Mouse (Mus musculus) kidney, postnatal 10 days (tissue): ENCODE results near the gene Lep.

Source experiments
- DNase-seq: peaks from one replicate; pipeline ENCODE4 v3.0.0; 2021; ENCODE audit warnings: mixed read lengths

Lep gene

DNA sequence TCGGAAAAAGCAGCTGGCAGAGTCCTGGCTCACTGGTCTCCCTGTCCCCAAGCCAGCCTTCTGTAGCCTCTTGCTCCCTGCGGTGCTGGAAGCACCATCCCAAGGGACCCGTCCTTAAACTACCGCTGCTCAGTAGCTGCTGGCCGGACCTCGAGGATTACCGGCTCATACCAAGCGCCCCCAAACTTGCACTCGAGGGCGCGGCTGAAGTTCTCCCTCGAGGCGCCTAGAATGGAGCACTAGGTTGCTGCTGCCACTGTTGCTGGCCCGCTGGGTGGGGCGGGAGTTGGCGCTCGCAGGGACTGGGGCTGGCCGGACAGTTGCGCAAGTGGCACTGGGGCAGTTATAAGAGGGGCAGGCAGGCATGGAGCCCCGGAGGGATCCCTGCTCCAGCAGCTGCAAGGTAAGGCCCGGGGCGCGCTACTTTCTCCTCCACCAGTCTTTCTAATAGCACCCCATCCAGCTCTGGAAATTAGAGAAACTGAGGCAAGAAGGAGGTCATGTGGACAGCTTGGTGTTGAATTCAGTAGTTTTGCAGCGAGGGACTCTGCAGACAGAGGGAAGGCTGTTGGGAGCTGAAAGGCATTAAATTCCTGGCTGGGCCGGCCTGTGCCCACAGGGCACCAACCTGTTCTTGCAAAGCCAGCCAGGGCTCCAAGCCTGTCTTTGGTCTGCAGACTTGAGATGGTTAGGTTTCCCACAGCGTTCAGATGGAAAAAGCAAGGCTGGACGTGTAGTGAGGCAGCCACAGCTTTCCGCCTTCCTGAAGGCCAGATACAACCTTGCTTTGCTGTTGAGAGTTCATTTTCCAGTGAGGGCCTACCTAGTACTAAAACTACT, at the start of gene Lep:
Gene Lep (plus strand): TSS at position 375 of the 840 bp plus-strand sequence.
- DNase-seq, result no peak

DNA sequence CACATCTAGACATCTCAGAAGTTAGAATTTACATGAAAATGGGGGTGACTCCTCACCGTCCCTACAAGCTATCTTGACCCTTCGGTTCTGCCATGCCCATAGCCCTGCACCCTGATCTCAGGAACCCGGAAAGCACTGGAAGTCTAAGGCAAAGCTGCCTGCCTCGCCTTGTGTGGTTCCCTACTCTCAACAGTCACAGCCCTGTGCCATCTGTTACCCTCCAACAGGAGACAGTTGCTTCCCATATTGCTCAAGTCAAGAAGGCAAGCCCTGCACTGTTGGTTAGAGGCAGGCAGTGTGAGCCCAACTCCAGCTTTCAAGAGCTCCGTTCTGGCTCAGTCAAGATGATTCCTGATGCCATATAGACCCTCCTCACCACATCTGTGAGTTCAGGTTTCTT, 48.4 kb upstream of the Lep start:
- no peak for DNase-seq

DNA sequence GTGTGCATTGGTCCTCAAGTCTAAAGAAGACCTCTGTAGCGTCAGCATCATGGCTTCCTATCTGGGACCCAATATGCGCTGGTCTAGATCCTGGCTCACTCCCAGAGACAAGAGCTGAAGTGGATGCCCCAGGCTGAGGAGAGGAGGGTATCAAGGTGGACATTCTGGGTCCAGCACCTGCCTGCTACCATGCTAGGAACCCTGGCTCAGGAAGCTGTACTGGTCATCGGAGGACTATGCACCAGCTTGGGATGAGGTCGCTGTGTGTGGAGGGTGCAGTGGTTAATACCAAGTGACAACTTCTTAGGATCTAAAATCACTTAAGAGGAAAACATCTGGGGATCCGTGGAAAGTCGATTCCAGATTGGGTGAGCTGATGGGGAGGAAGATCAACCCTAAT, 46.8 kb upstream of the Lep start:
- DNase-seq, result no peak

DNA sequence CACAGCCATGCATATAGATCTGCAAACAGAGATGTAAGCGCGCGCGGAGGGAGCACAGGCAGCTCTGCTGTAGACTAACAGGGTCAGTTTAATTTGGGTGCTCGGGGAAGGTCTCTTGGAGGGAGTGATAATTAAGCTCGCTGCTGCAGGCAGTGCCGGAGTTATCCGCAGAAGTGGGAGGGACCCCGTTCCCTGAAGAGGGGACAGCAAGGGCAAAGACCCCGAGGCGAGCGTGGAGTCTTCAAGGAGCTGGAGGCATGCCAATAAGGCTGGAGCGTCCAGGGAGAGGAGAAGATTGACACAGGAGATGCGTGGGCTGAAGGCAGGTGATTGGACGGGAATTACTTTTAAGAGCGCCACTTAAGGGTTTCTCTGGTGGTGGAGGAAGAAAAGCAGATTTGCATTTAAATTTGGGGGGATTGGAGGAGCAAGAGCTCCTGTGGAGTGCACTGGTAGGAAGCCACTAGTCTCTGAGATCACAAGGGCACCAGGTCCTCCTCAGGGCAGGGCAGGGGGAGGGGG, 43.1 kb upstream of the Lep start:
- DNase-seq, result no peak

DNA sequence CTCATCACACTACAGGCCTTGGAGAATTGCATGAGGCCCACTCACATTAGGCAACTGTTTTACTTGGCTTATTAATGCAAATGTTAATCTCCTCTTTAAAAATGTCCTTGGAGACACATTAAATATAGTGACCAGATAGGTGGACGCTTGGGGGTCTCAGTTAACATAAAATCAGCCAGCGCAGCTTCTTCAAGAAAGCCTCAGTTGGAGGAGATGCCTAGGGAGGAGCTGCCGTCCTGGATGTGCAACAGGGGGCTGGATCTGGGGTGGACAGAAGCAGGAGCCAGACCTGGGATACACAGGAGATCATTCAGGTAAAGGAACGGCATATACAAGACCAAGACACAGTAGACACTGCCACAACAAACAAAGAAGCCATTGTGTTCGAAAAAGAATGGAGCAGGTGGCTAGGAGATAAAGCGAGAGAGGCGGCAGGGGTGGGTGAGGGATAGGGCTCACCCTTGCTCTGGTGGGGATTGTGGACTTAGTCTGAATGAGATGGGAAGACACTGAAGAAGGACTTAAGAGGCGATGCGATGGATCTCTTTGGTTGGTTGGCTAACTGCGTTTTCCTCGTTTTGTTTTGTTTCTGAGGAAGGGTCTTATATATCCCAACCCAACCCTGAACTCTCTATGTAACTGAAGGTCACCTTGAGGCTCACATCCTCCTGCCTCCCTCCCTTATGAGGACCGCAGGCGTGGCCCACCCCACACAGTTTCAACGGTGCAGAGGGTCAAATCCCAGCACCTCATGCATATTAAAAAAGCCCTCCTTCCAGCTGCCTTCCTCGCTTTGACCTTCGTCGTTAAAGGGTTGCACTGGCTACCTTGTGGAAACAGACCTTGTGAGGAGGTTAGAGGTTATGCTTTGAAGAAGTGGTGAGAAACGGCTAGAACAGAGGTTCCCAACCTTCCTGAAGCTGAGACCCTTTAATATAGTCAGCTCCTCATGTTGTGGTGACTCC, 40.0 kb upstream of the Lep start:
- DNase-seq, result no peak

DNA sequence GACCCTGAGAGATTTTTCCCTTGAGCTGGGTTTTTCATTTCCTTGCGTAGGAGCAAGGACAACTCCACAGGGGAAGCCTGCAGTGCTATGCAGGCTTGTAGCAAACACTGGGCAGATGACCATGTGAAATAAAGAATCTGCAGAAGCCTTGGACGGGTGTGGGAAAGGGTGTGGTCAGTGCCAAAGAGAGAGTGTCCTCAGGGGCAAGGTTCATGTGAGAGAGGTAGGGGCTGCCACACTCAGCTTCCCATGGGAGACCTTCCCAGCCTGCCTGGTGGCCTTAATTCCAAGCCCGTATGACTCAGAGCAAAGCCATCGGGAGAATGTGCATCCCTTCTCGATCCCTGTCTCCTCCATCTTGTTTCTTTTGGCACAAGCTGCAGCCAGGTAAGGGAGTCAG, 39.1 kb upstream of the Lep start:
- DNase-seq, result no peak

DNA sequence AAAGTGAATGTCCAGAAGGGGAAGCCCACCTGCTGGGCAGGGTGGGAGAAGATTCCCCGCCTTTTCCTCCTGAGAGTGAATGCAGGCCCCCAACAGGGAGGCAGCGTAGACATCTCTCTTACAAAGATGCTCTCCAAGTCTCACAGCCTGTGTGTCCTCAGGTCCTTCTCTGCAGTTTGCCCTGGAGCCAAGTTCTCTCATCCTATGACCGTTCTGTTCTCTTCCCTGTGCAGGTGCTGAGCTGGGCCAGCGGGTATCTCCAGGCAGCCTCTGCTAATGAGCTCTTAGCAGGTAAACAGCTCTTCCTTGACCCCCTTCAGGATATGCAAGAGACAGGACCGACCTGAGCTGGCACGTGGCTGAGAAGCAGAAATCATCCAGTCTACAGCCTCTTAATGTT, 38.5 kb upstream of the Lep start:
- no peak for DNase-seq

DNA sequence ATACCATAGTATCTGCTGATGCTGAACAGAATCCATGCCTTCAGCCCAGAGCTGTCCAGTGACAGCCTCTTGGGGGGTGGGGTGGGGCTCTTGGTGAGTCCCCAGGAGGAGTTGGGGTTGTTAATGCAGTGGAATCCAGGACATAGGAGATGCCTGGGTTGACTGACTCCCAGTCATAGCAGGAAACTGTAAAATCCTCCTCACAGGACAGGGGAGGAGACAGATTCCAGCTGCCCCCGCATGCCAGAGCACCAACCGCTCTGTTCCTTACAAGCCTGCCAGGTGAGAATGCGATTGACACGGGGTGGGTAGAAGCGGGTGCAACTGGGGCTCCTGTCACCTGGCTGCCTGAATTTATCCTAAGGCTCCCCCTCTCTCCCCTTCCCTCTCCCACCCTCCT, 37.9 kb upstream of the Lep start:
- DNase-seq, result no peak

DNA sequence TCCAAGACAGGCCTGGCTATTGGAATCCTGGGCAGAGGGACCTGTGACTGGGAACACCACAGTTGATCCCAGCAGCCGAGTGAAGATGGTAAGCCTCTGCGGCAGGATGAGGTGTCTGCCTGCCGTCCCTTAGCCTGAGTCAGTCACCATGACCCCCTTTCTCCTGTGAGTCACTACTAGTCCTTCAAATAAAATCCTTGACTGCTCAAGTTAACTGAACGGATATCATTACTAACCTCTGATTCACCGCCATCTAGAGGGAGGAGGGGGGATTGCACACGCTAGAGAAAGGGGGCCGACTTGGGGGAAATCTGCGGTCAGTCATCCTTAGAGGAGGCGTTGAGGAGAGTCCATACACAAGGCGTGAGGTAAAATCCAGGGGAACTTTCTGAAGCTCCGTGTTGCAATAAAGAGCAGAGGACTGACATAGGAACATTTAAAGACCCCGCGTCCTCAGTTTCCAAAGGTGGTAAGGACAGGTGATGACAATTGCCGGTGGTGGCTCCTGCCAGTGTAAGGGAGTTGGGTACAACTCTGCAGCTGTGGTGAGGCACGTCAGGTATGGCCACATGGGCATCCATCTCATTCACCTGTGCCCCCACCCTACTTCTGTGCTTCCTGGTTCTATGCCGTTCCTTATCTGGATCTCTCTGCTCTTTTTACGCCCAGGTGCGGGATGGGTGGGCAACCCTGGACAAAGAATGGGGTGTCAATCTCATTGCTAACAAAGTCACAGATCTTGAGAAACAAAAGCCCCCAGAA, 36.6 kb upstream of the Lep start:
- peak; percentile 76 for DNase-seq

DNA sequence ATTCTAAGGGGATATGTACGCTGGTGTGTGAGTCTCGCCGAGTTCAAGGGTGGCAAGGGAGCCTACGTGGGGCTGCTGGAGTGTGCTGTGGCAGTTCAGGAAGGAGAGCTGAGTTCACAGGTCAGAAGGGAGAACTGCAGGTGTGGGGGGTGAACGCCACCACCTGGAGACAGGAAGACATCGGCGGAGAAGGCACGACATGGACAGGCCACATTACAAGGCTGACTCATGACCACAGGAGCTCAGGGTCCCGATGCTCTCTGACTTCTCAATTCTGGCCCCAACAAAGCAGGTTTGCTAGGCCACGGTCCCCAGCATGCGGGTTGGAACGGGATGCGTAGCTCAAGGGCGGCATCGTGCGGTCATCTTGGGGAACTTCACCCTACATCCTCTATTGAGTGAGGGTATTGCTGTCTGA, 36.0 kb upstream of the Lep start:
- peak; percentile 83 for DNase-seq

DNA sequence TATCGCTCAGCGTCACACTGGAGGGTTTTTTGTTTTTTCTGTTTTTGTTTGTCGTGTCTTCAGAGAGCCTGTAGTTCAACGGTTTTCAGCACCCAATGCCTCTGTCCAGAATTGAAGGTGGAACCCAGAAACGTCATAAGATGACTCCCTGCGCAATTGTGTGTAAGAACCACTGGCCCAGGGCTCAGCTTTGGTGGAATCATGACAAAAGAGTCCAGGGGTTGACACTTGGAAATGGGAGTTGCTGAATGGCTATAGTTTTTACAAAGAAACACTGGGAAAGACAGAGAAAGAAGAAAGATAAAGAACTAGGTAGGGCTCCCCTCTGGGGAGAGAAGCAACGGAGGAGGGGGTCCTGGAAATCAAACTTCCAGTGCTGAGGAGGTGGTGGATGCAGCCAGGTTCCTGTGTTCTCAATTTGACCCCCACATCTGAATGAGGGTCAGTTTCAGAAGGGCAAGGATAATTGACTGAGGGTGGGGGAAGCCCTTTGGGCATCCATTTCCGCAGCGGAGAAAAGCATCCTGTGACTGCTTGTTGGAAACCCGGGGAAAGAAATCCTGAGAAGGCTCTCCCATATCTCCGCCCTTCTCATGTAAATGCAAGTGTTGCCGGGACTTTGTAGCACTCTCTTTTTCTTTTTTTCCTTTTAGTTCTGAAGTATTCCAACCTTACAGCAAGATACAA, 34.1 kb upstream of the Lep start:
- no peak for DNase-seq

DNA sequence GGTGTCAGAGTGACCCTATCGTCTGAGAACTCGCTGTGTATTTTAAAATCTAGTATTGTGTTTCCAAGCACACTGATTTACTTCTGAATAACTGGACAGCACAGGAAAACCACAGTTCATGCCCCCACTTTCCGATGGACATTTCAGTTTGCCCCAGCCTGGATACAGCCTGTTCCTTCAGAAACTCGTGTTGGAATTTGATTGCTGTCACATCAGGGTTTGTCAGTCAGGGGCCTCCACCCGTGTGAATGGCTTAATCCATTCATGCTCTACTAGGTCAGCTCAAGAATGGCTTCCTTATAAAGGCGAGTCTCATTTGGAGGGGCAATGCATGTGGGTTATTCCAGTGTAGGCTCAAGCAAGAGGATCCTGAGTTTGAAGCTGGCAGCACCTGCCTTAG, 33.3 kb upstream of the Lep start:
- no peak for DNase-seq

DNA sequence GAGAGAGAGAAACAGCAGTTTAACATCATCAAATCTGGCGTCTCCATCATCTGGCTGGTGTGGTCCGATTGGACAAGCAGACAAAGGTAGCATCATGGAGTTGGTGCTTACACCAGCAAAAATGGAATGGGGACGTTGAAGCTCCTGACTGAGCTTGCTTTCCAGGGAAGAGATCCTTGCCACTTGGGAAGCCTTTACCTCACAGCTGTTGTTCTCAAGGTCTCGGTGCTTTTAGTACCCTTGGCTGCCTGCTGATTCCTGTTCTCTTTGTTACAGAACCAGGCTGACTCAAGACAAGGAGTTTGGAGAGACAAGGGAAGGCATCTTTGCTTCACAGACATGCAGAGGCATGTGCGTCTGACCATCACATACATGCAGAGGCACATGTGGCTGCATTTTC, 31.9 kb upstream of the Lep start:
- no peak for DNase-seq

DNA sequence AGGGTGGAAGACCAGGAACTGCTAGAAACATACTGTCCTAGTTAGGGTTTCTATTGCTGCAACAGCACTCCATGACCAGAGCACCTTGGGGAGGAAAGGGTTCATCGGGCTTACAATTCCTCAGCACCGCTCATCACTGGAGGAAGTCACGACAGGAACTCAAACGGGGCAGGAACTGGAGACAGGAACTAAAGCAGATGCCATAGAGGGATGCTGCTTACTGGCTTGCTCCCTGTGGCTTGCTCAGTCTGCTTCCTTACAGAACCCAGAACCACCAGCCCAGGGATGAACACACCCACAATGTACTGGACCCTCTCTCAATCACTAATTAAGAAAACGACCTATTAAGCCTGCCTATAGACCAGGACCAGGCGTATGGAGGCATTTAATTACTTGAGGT, 30.5 kb upstream of the Lep start:
- DNase-seq, result no peak

DNA sequence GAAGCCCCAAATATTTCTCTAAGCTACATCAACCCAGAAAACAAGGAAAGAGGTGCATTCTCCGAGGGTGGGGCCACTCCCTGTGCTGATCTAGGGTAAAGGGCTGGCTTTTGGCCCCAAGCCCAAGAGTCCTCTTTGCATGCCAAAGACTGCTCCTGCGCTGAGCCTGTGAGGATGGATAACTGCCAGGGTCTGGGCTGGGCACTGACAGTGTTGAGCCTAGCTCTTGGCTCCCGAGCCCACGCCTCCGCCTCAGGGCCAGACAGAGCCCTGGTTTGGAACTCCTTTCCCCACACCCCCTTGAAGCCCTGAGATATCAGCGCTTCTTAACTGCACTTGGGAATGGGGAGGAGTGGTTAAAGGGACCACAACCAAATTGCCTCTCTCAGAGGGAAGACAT, 28.8 kb upstream of the Lep start:
- peak; percentile 63 for DNase-seq

DNA sequence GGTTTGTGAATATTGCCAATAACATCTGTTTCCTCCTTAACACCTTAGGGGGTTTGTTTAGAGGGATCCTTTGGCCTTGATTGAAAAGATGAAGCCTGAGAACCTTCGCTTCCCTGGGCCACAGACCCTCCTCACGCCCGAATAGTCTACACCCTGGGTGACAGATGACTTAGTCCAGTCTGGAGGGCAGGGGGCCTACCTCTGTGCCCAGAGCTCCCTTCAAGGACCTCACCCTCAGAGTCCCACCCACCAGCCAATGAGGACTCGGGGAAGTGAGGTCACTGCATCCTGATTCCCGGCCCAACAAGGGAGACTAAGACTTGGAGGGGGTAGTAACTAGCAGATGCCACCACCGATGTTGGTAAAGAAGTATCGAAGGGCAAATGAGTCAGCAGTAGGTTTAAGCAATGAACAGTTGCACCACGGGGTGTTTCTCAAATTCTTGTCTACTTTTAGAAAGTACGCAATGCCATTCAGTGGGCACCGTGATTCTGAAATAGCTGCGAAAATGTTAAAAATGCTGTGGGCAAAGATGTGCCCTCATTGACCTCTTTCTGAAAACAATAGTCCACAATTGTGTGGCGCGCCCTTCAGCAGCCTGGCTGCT, 28.2 kb upstream of the Lep start:
- DNase-seq, result no peak

DNA sequence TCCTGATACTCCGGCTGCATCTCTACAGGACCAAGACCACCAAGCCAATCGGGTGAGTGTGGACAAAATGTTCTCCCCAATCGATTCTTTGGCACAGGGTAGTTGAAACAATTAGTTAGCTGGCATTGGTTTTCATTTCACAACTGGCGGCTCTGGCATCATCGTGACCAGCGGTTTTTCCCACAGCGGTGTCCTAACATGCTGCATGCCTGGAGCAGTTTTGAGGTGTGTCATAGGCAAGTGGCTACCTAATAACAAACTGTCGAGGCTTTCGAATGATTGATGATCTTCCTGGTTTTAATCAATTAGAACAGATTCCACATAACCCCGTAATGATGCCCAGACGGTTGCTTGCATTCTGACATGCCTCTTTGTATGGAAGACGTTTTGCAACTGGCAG, 27.6 kb upstream of the Lep start:
- DNase-seq, result no peak

DNA sequence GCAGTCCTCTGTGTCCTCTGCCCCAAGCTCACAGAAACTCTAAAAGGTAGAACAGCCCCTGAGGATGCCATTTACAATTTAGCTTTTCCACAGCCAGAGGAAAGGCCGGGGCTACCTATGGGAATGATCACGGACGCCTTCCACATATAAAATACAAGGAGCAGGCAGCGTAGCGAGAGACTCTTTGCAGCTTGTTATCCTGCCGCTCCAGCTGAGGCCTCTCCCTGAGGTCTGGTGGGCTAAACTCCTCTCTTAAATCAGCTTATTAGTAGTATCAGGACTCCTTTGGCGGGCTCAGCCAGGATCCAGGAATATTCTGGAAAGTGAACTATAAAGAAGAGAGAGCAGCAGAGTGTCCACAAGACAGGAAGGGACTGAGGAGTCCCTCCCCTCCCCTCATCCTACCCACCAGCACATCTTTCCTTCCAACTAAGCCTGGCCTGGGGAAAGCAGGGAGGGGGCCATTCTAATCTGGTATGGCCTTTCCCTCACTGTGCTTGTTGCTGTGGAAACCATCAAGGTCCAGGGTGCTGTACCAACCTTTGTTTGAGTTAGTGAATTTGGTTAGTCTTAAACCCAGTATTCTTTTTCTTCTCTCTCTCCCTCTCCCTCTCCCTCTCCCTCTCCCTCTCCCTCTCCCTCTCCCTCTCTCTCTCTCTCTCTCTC, 25.9 kb upstream of the Lep start:
- DNase-seq, result no peak

DNA sequence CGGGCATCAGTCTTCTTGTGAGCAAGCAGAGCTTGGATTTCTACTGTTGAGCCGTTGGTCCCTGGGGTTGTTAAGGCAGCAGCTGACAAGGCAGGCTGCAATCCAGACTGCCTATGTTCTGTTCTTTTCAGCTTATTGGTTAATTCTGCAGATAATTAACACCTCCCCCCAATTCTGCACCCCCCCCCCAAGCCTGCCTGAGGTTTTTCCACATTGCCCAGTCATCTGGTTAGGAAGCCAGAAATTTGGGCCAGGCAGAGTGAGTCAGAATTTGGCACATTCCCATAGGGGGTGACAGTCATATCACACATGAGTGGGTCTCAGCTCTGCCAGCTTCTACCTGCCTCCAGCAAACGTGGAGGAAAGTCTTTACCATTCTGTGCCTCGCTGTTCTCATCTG, 23.3 kb upstream of the Lep start:
- DNase-seq, result no peak

DNA sequence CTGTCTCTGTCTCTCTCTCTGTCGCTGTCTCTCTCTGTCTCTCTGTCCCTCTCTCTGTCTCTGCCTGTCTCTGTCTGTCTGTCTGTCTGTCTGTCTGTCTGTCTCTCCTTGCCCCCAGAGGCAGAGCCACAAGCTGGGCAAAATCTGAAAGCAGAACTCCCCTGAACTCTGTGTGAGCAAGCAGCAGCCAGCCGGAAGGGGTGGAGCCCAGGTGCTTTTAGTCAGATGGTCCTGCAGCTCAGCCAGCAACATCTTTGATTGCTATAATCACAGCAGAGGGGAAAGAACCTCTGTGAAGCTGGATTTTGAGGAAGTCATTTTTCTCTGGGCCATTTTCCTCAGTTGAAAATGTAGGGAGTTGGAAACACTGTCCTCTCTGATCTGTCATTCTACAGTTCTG, 19.8 kb upstream of the Lep start:
- no peak for DNase-seq

DNA sequence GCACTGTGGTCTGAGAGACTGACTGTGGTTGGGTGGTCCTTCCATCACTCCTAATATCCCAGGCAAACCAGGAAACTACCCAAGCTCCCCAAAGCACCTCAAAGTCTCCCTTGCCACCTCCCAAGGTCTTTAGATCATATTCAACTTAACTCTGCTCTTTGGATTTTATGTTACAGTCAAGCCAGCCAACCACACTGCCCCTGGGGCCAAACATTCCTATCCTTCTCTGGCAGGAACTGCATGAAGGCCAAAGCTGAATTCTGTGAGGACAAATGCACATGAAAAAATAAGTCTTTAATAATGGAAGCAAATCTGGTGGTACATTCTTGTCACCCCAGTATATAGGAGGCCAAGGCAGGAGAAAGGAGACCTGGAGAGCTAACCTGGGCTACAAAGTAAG, 16.0 kb upstream of the Lep start:
- no peak for DNase-seq
